Mouse (Mus musculus) liver, adult 2 months (tissue): ENCODE data around the gene Rasgrf2.

ENCODE experiments used
- CTCF ChIP-seq: fragments of 200-500 bp; IDR thresholded peaks from 2 replicates; pipeline ENCODE4 v1.5.1; 2011; ENCODE audit warnings: low read depth, low read length, control low read depth
- POLR2A ChIP-seq: fragments of 200-500 bp; IDR thresholded peaks from 2 replicates; pipeline ENCODE4 v1.6.1; 2011; ENCODE audit warnings: low read length, control low read depth; ENCODE audit not compliant: insufficient read depth; ENCODE audit errors: extremely low read depth

GRCm38 (mm10) chr13:92108237-92108636 lies 23.2 kb downstream of the Rasgrf2 start:
- TF ChIP-seq POLR2A (no peak), CTCF (no peak)
